Mouse (Mus musculus) heart, embryonic 11.5 days (tissue): ENCODE data around the gene Auts2. TPM values are rescaled to one million over a fixed set of nuclear protein-coding genes. Genes with fewer than 3 reads are reported as not detected.

Experiments used
- ATAC-seq: fragments of 200-750 bp; cut with Nextera tagmentation; replicated peaks from 2 replicates; pipeline ENCODE4 v1.8.0; 2017; ENCODE audit warnings: moderate library complexity; ENCODE audit not compliant: insufficient number of reproducible peaks, low FRiP score, low TSS enrichment
- H3K27ac ChIP-seq: fragments of 300-500 bp; sonication (generic); 2 replicates; pipeline ENCODE4 v1.5.1; 2014; ENCODE audit warnings: mild to moderate bottlenecking, low read depth, low read length
- H3K27me3 ChIP-seq: fragments of 300-500 bp; sonication (generic); 2 replicates; pipeline ENCODE4 v1.6.1; 2014; ENCODE audit warnings: mild to moderate bottlenecking, low read length, mixed read lengths; ENCODE audit not compliant: control insufficient read depth, insufficient read depth
- H3K36me3 ChIP-seq: fragments of 300-500 bp; sonication (generic); 2 replicates; pipeline ENCODE4 v1.6.1; 2014; ENCODE audit warnings: mild to moderate bottlenecking, low read length, moderate library complexity, mixed read lengths; ENCODE audit not compliant: control insufficient read depth, insufficient read depth
- H3K4me1 ChIP-seq: fragments of 300-500 bp; sonication (generic); 2 replicates; pipeline ENCODE4 v1.6.1; 2014; ENCODE audit warnings: low read length; ENCODE audit not compliant: control insufficient read depth, insufficient read depth
- H3K4me2 ChIP-seq: fragments of 300-500 bp; sonication (generic); 2 replicates; pipeline ENCODE4 v1.6.1; 2014; ENCODE audit warnings: mild to moderate bottlenecking, moderate library complexity
- H3K4me3 ChIP-seq: fragments of 300-500 bp; sonication (generic); 2 replicates; pipeline ENCODE4 v1.5.1; 2014; ENCODE audit warnings: low read depth, low read length
- H3K9ac ChIP-seq: fragments of 300-500 bp; sonication (generic); 2 replicates; pipeline ENCODE4 v1.6.1; 2014; ENCODE audit warnings: mild to moderate bottlenecking, low read depth, low read length, moderate library complexity
- H3K9me3 ChIP-seq: fragments of 300-500 bp; sonication (generic); replicated peaks from 2 replicates; pipeline ENCODE4 v1.6.1; 2016; ENCODE audit warnings: low read length; ENCODE audit not compliant: control insufficient read depth
- WGBS: fragments of 180-500 bp; shearing (Covaris S2); extraction: QIAGEN DNeasy Blood & Tissue Kit; methylation state at CpG from one replicate; pipeline ENCODE4 v1.1.7; 2014; ENCODE audit not compliant: insufficient replicate concordance; 5-methylcytosine and 5-hydroxymethylcytosine counted together
- polyA plus RNA-seq: library from polyadenylated mRNA; unstranded; fragments of >200 nt; fragmentation: Nextera tagmentation; extraction: Ambion mirVana; gene quantifications from 2 replicates; pipeline ENCODE4 v1.2.1, GENCODE M21; 2014

Gene Auts2
- polyA plus RNA-seq, 1 experiment from 2014 or later: 19.8 TPM

DNA sequence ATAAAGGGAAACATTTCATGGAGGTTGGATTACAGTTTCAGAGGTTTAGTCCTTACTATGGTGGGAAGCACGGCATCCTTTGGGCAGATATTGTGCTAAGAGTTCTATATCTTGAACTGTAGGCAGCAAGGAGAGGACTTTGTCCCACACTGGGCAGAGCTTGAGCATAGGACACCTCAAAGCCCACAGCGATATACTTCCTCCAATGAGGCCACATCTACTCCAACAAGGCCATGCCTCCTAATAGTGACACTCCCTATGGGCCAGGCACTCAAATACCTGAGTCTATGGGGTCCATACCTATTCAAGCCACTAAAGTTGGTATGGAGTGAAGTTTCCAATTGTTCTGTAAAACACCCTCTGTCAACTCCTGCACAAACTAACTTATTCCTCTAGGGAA, 106.7 kb downstream of the Auts2 start:
- Histone ChIP-seq H3K27me3 (no peaks in the 10 kb centered on the region), H3K36me3 (no peaks in the 10 kb centered on the region), H3K9me3 (no peaks in the 10 kb centered on the region), H3K9ac (no peak overlapping the region), H3K27ac (no peak overlapping the region), H3K4me2 (no peak overlapping the region), H3K4me3 (no peak overlapping the region), H3K4me1 (peaks cover 15% of the 10 kb centered on the region)
- 83% methylated on average over 2 of the region's 2 CpGs for WGBS
- ATAC-seq: no peak

DNA sequence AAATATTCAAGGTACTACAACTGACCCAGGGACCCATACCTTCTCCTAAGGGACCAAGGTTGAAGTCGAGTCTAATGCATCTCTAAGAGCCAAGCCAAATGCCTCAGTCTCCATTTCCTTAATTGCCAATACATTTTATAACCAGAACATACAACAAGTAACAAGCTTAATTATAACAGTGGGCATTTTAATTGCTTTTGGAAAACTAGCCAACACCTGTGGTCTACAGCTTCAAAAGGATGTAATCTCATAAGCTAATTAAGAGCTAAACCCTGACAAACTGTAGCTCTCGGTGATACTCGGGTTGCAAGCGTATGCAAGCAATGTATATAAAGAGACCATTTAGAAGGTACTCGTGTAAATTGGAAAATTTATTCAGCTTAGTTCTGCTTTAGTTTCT, 107.7 kb downstream of the Auts2 start:
- WGBS: 83% methylated on average over 5 of the region's 5 CpGs
- Histone ChIP-seq H3K27me3 (no peaks in the 10 kb centered on the region), H3K36me3 (no peaks in the 10 kb centered on the region), H3K4me1 (peaks cover 15% of the 10 kb centered on the region), H3K4me3 (no peak overlapping the region), H3K4me2 (no peak overlapping the region), H3K9me3 (no peaks in the 10 kb centered on the region), H3K9ac (no peak overlapping the region), H3K27ac (no peak overlapping the region)
- no peak for ATAC-seq

DNA sequence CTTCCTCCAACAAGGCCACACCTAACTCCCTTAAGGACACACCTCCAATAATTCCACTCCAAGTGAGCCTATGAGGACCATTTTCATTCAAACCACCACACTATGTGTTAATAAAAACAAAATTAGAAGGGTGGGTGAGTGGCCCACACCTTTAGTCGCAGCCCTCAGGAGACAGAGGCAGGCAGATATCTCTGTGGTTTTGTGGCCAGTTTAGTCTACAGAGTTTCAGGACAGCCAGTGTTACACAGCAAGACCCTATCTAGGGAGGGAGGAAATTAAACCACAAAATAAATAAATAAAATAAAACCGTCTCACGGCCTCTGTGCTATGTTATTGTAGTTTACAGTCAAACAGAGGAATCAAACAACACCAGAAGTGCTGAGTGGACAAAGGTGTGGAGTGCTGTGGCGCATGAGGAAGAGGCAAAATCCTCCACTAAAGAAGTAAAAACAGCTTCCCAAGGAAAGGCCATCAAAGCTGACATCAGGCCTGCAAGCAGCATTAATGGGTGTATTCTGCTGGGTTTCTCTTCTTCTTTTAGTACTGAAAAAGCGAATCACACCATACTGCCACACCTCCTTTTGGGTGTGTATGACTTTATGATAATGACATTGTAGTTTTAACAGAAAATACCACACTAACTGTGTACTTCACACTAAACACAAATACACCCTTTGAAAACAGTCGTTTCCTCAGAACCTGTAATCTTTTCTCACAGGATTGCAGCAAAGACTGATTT, 109.6 kb downstream of the Auts2 start:
- H3K4me1 ChIP-seq: peaks cover 15% of the 10 kb centered on the region
- WGBS: 75% methylated on average over 6 of the region's 6 CpGs
- no peak overlapping the region for H3K4me3 ChIP-seq
- ATAC-seq: no peak
- no peaks in the 10 kb centered on the region for H3K36me3 ChIP-seq
- no peak overlapping the region for H3K9ac ChIP-seq
- no peaks in the 10 kb centered on the region for H3K9me3 ChIP-seq
- no peak overlapping the region for H3K4me2 ChIP-seq
- no peaks in the 10 kb centered on the region for H3K27me3 ChIP-seq
- no peak overlapping the region for H3K27ac ChIP-seq

DNA sequence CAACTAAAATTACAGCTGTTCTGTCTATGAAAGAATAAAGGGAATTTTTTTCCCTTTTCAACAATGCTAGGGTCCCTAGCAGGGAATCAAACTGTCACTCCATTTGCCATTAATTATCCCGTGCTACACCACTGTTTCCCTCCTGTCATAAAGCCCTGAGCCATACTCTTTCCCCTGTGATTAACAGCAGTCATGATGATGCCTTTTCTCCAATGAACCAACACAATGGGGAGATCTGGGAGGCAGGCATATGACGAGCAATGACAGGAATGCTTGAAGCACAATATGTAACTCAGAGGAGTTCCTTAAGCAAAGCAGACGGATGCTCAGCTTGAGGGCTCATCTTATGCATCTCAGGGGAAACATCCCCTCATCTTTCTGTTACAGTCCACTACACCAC, 113.8 kb downstream of the Auts2 start:
- H3K9me3 ChIP-seq: no peaks in the 10 kb centered on the region
- 81% methylated on average over 3 of the region's 3 CpGs for WGBS
- H3K4me2 ChIP-seq: no peak overlapping the region
- no peak for ATAC-seq
- no peak overlapping the region for H3K9ac ChIP-seq
- H3K36me3 ChIP-seq: no peaks in the 10 kb centered on the region
- no peaks in the 10 kb centered on the region for H3K27me3 ChIP-seq
- H3K27ac ChIP-seq: no peak overlapping the region
- H3K4me3 ChIP-seq: no peak overlapping the region
- no peaks in the 10 kb centered on the region for H3K4me1 ChIP-seq

DNA sequence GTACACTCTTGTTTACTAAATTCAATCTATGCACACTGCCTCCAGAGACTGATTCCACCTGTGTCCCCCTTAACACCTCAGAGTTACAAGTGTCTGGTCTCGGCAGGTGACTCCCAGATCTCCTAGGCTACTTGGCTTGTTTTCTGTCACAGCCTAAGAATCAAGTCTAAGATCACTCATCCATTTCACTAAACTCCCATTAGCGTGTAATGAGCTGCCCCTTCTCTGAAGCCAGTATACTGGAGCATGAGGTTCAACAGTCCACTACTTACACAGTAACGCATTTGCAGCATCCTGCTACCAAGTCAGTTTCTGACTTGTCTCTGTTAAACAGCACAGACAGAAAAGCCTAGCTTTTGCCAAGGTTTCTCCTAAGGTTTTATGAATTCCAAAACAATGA, 116.8 kb downstream of the Auts2 start:
- no peak overlapping the region for H3K4me2 ChIP-seq
- no peak overlapping the region for H3K4me3 ChIP-seq
- 83% methylated on average over 3 of the region's 3 CpGs for WGBS

DNA sequence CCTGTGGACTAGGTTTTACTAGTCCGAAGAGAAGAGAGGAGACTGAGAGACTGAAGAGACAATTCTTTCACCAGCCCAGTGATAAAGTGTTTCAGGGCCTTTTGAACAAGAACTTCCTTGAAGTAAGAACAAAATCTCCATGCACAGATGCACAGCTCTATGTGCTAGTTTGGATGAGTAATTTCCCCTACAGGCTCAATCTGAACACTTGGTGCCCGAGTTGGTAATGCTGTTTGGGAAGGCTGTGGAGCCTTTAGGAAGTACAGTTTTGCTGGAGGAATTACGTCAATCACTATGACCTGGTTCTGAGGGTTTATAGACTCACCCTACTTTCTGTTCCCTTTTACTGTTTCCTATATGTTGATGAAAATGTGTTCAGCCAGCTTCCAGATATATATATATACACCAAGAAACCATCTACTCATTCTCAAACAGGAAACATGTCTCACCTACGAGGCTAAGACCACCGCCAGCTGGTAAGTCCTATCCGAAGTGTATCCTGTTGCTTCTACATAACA, 117.3 kb downstream of the Auts2 start:
- whole genome bisulfite sequencing: 74% methylated on average over 6 of the region's 6 CpGs
- no peak overlapping the region for H3K9ac ChIP-seq
- no peak overlapping the region for H3K4me2 ChIP-seq
- no peaks in the 10 kb centered on the region for H3K9me3 ChIP-seq
- H3K4me3 ChIP-seq: no peak overlapping the region
- no peak overlapping the region for H3K27ac ChIP-seq
- H3K4me1 ChIP-seq: no peaks in the 10 kb centered on the region
- no peaks in the 10 kb centered on the region for H3K27me3 ChIP-seq
- H3K36me3 ChIP-seq: no peaks in the 10 kb centered on the region
- ATAC-seq: no peak

More for the DNA sequence above, 116.8 kb downstream of the Auts2 start:
- Histone ChIP-seq H3K36me3 (no peaks in the 10 kb centered on the region), H3K27me3 (no peaks in the 10 kb centered on the region), H3K9me3 (no peaks in the 10 kb centered on the region), H3K27ac (no peak overlapping the region), H3K9ac (no peak overlapping the region), H3K4me1 (no peaks in the 10 kb centered on the region)
- ATAC-seq: no peak

DNA sequence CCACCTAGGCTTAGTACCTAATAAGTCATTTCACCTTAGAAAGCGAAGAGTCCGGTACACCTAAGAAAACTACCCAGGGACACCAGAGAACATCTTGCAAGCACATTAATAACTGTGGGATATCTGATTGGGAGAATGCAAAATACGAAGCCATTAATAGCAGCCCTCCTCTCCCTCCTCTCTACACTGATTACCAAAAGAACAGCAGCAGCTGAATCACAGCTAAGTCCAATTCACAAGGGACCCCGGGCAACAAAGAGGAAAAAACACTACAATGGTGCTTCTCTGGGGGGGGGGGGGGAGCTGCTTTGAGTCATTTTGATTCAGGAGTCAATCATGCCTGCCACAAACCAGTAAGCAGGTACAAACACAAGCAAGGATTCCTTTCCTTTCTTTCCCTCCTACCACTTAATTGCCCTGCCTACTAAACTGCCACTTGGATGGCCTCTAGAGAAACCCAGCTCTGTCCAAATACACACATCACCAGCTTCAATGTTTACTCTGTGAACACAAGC, 132.7 kb downstream of the Auts2 start:
- H3K9ac ChIP-seq: no peak overlapping the region
- no peak overlapping the region for H3K4me2 ChIP-seq
- H3K27ac ChIP-seq: no peak overlapping the region
- peaks cover 12% of the 10 kb centered on the region; the same call in 1 of the 2 replicates for H3K4me1 ChIP-seq
- 75% methylated on average over 4 of the region's 4 CpGs for WGBS
- no peaks in the 10 kb centered on the region for H3K36me3 ChIP-seq
- no peaks in the 10 kb centered on the region for H3K27me3 ChIP-seq
- H3K4me3 ChIP-seq: no peak overlapping the region
- no peaks in the 10 kb centered on the region for H3K9me3 ChIP-seq
- ATAC-seq: no peak

DNA sequence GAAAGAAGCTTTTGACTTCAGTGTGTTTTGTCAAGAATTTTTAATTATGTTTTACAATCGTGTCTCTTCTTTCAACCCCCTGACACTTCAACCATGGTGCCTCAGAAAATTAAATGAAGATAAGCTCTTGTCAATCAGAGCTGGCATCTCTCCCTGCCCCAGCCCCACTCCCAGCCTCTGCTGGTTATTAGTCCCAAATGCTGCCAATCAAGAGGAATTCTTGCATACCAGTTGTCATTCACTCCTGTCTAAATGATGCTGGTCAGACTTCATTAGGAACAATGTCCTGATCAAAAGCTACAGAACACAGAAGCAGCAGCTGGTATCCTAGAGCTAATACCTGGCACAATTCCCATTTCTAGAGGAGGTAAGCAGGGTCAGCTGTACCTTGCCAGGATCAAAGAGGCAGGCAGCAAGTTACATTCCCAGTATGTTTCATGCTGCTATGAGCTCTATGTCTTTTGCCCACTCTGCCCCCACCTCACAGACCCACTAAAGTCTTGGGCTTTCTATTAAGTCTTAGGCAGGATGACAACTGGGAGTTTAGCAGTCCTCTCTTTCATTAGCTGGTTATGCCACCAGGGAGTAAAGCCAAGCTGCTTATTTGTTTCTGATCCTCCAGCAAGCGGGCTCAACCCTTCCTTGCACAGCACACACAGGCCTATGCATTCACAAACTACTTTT, 134.1 kb downstream of the Auts2 start:
- Histone ChIP-seq H3K9ac (no peak overlapping the region), H3K4me2 (no peak overlapping the region), H3K27ac (no peak overlapping the region), H3K9me3 (no peaks in the 10 kb centered on the region), H3K4me1 (peaks cover 9% of the 10 kb centered on the region; the same call in 1 of the 2 replicates), H3K4me3 (no peak overlapping the region), H3K36me3 (no peaks in the 10 kb centered on the region), H3K27me3 (no peaks in the 10 kb centered on the region)
- no peak for ATAC-seq
- 67% methylated on average over 2 of the region's 2 CpGs for WGBS
